Mouse (Mus musculus) liver, embryonic 12.5 days (tissue): Measurements from ENCODE around the gene Inca1. TPM values are rescaled to one million over a fixed set of nuclear protein-coding genes. Genes with fewer than 3 reads are reported as not detected.

Source experiments
- microRNA-seq: library from miRNA; unstranded; fragments of <30 nt; microRNA quantifications from one replicate; pipeline ENCODE4, GENCODE M21; 2017
- polyA plus RNA-seq: library from polyadenylated mRNA; unstranded; fragments of >200 nt; fragmentation: Nextera tagmentation; extraction: Ambion mirVana; gene quantifications from 2 replicates; pipeline ENCODE4 v1.2.1, GENCODE M21; 2016

The Inca1 gene
- polyA plus RNA-seq, 1 experiment from 2014 or later: 0.41 TPM

Small RNAs within 50 kb of the gene (microRNA-seq; reads per million reads assigned to microRNA genes)
- gene Mir6925: not detected

Other genes with a start within 250 kb of the Inca1 start
- gene Med11, start 248.2 kb downstream of the Inca1 start, polyA plus RNA-seq: 19.7 and 21.7 TPM in 2 replicates
- 0.12 and 0.23 TPM in 2 replicates for gene Zmynd15, start 240.7 kb downstream of the Inca1 start, polyA plus RNA-seq
- 0.87 and 1.1 TPM in 2 replicates for gene Cxcl16, start 240.2 kb downstream of the Inca1 start, polyA plus RNA-seq
- gene Tm4sf5, start 194.9 kb downstream of the Inca1 start, polyA plus RNA-seq: 2.8 and 2.9 TPM in 2 replicates
- gene Vmo1, start 185.5 kb downstream of the Inca1 start, polyA plus RNA-seq: 0.42 and 0.44 TPM in 2 replicates
- 15.3 and 17.5 TPM in 2 replicates for gene Gltpd2, start 181.0 kb downstream of the Inca1 start, polyA plus RNA-seq
- 415 and 437 TPM in 2 replicates for gene Psmb6, start 174.8 kb downstream of the Inca1 start, polyA plus RNA-seq
- not detected in 2 replicates for gene Gm40193, start 167.2 kb downstream of the Inca1 start, polyA plus RNA-seq
- 2.0 and 2.6 TPM in 2 replicates for gene Pld2, start 160.1 kb downstream of the Inca1 start, polyA plus RNA-seq
- gene Mink1, start 137.3 kb downstream of the Inca1 start, polyA plus RNA-seq: 8.3 and 8.7 TPM in 2 replicates
- gene 4930544D05Rik, start 84.3 kb downstream of the Inca1 start, polyA plus RNA-seq: not detected in 2 replicates
- not detected in 2 replicates for gene Chrne, start 80.9 kb downstream of the Inca1 start, polyA plus RNA-seq
- gene Gp1ba, start 61.0 kb downstream of the Inca1 start, polyA plus RNA-seq: 5.5 and 5.6 TPM in 2 replicates
- gene Rnf167, start 52.9 kb downstream of the Inca1 start, polyA plus RNA-seq: 73.6 and 86.1 TPM in 2 replicates
- 77.3 and 83.3 TPM in 2 replicates for gene Slc25a11, start 52.7 kb downstream of the Inca1 start, polyA plus RNA-seq
- gene Pfn1, start 45.5 kb downstream of the Inca1 start, polyA plus RNA-seq: 1,519 and 1,532 TPM in 2 replicates
- gene Eno3, start 43.0 kb downstream of the Inca1 start, polyA plus RNA-seq: 6.7 and 7.6 TPM in 2 replicates
- 76.8 and 84.5 TPM in 2 replicates for gene Spag7, start 30.7 kb downstream of the Inca1 start, polyA plus RNA-seq
- gene Camta2, start 12.1 kb downstream of the Inca1 start, polyA plus RNA-seq: 6.1 and 6.4 TPM in 2 replicates
- 1.0 and 1.1 TPM in 2 replicates for gene Kif1c, start 393 bp upstream of the Inca1 start, polyA plus RNA-seq
- 1.9 and 2.2 TPM in 2 replicates for gene Zfp3, start 64.1 kb upstream of the Inca1 start, polyA plus RNA-seq
- gene Scimp, start 112.4 kb upstream of the Inca1 start, polyA plus RNA-seq: 0.26 and 0.41 TPM in 2 replicates
- gene Rabep1, start 144.6 kb upstream of the Inca1 start, polyA plus RNA-seq: 21.1 and 23.0 TPM in 2 replicates